Mouse (Mus musculus) neural tube, embryonic 14.5 days (tissue): ENCODE results near the gene Gabrb2. TPM values are rescaled to one million over a fixed set of nuclear protein-coding genes. Genes with fewer than 3 reads are reported as not detected.
A peak's percentile ranks its signal among the peaks of the same experiment; 100 is the strongest.

ENCODE experiments used
- ATAC-seq: fragments of 200-750 bp; cut with Nextera tagmentation; 2 replicates; pipeline ENCODE4 v1.8.0; 2017; ENCODE audit warnings: low read depth, mild to moderate bottlenecking, moderate TSS enrichment, moderate library complexity
- H3K27ac ChIP-seq: fragments of 300-500 bp; sonication (generic); 2 replicates; pipeline ENCODE4 v1.5.1; 2014; ENCODE audit warnings: low read depth, mild to moderate bottlenecking, control low read depth, low read length, moderate library complexity, mixed read lengths
- H3K27me3 ChIP-seq: fragments of 300-500 bp; sonication (generic); 2 replicates; pipeline ENCODE4 v1.6.1; 2014; ENCODE audit warnings: low read length; ENCODE audit not compliant: control insufficient read depth, insufficient read depth
- H3K36me3 ChIP-seq: fragments of 300-500 bp; sonication (generic); 2 replicates; pipeline ENCODE4 v1.6.1; 2014; ENCODE audit warnings: low read length, mixed read lengths; ENCODE audit not compliant: control insufficient read depth, insufficient read depth
- H3K4me1 ChIP-seq: fragments of 300-500 bp; sonication (generic); 2 replicates; pipeline ENCODE4 v1.6.1; 2014; ENCODE audit warnings: low read length; ENCODE audit not compliant: control insufficient read depth, insufficient read depth
- H3K4me2 ChIP-seq: fragments of 300-500 bp; sonication (generic); 2 replicates; pipeline ENCODE4 v1.6.1; 2014; ENCODE audit warnings: mild to moderate bottlenecking, low read depth, low read length, control low read depth
- H3K4me3 ChIP-seq: fragments of 300-500 bp; sonication (generic); 2 replicates; pipeline ENCODE4 v1.5.1; 2014; ENCODE audit warnings: low read depth, low read length, control low read depth, mixed read lengths
- H3K9ac ChIP-seq: fragments of 300-500 bp; sonication (generic); replicated peaks from 2 replicates; pipeline ENCODE4 v1.6.1; 2014; ENCODE audit warnings: low read depth, mild to moderate bottlenecking, control low read depth, low read length, mixed read lengths
- H3K9me3 ChIP-seq: fragments of 300-500 bp; sonication (generic); 2 replicates; pipeline ENCODE4 v1.6.1; 2016; ENCODE audit warnings: low read length; ENCODE audit not compliant: control insufficient read depth
- WGBS: fragments of 180-500 bp; shearing (Covaris S2); extraction: QIAGEN DNeasy Blood & Tissue Kit; methylation state at CpG from one replicate; pipeline ENCODE4 v1.1.7; 2014; 5-methylcytosine and 5-hydroxymethylcytosine counted together
- polyA plus RNA-seq: library from polyadenylated mRNA; unstranded; fragments of >200 nt; fragmentation: Nextera tagmentation; extraction: Ambion mirVana; gene quantifications from 2 replicates; pipeline ENCODE4 v1.2.1, GENCODE M21; 2014

Gabrb2 gene
- 14.6 and 19.2 TPM in 2 replicates for polyA plus RNA-seq

DNA sequence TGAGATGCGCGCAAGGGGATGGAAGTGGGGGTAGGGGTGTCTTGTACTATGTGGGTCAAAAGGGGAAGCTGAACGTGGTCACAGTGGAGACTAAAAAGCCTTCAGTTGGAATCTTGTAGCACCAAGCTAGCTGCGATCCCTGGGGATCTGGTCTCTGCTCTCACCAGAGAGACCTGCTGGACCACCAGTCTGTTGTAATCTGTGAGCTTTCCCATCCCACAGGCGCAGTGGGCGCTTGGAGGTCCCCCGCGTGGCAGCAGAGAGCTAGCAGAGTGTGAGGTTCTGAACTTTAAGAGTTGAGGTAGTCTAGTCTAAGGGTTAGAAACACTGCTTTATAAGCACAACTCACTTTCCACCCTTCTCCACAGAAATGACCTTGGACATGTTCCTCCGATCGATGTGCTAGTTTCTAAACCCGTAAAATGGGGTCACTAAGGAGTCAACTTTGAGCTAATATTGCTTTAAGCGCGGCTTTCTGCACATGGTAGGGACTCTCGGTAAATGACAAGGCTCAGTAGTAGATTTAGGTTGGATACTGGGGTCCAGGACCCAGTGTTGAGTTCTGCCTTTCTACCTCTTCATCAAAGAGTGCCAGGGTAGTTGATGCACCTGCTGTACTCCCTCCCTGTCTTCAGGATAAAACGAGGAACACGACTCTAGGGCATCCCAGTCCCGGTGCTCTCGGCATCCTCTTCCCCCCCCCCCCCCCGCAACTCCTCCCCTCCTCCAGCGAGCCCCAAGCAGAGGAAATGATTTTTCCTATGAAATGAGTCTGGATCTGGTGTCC is at the start of gene Gabrb2:
Gabrb2 (plus strand) TSS at position 762 of the 787 bp plus-strand sequence.
- ATAC-seq: peak; percentile 41
- Histone ChIP-seq H3K4me3 (peak within 1 kb of the TSS; percentile 53), H3K27ac (peak within 1 kb of the TSS; percentile 82), H3K9ac (peak within 1 kb of the TSS; percentile 63), H3K4me1 (no peaks in the 10 kb centered on the region; the same call in 1 of the 2 replicates), H3K9me3 (no peaks in the 10 kb centered on the region), H3K27me3 (no peaks in the 10 kb centered on the region), H3K4me2 (peak within 1 kb of the TSS; percentile 76), H3K36me3 (no peaks in the 10 kb centered on the region)
- WGBS: 24% methylated on average over 18 of the region's 20 CpGs

- H3K9me3 ChIP-seq: no peaks in the 10 kb centered on the region
- H3K27ac ChIP-seq: no peak overlapping the region
- 83% methylated on average over 2 of the region's 2 CpGs for WGBS
- H3K36me3 ChIP-seq: no peaks in the 10 kb centered on the region
- no peak overlapping the region for H3K4me2 ChIP-seq
- H3K9ac ChIP-seq: no peak overlapping the region
- H3K27me3 ChIP-seq: no peaks in the 10 kb centered on the region
- H3K4me3 ChIP-seq: no peak overlapping the region
- no peak for ATAC-seq
- no peaks in the 10 kb centered on the region for H3K4me1 ChIP-seq
Observed at GRCm38 (mm10) chr11:42378983-42379382, 40.6 kb upstream of the Gabrb2 start.

DNA sequence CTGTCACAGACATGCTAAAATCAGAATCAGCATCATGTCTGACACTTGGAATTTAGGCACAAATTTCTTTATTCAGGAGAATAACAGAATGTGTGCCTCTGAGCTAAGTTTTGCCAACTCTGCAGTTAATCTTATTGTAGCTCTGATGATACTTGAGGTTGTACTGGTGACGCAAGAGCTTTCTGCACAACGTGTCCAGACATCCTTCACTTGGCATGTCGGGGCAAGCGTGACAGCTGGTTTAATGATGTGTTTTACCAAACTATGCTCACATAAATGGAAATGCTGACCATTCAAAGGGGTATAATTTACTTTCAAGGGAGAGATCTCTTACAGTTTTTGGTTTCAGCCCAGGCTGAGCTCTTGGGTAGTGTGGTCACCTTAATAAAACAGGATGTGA is 33.1 kb upstream of the Gabrb2 start:
- Histone ChIP-seq H3K36me3 (no peaks in the 10 kb centered on the region), H3K9me3 (no peaks in the 10 kb centered on the region), H3K4me1 (no peaks in the 10 kb centered on the region), H3K9ac (no peak overlapping the region), H3K27me3 (no peaks in the 10 kb centered on the region), H3K4me3 (no peak overlapping the region), H3K27ac (no peak overlapping the region), H3K4me2 (no peak overlapping the region)
- no peak for ATAC-seq
- 87% methylated on average over 4 of the region's 4 CpGs for WGBS

DNA sequence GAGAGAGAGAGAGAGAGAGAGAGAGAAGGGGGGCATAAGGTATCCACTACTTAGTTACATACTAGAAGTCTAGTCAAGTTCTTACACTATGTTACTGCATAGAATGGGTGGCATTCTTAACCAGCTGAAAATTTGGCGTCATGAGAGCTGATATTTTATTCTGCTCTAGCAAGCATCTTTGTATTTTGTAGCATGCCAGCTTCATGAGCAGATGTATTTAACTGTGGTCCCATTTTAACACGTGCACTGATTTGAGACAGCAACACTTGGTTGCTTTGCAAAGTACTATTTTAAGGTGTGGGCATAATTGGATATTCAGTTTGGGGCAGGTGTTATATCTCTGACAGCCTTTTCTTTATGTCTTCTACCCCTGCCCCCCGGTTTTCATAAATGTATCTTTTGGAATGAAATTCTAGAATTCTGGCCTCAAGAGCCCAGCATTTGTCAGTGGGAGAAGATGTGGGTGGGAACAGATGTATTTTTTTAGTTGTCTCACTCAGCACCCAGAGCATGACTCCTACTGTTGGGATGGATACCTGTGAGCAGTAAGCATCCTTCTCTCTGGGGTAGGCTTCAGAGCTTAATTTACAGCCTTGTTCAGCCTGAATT is 28.8 kb upstream of the Gabrb2 start:
- ATAC-seq: no peak
- Histone ChIP-seq H3K9ac (no peak overlapping the region), H3K27ac (no peak overlapping the region), H3K4me3 (no peak overlapping the region), H3K36me3 (no peaks in the 10 kb centered on the region), H3K4me1 (no peaks in the 10 kb centered on the region), H3K9me3 (no peaks in the 10 kb centered on the region), H3K4me2 (no peak overlapping the region), H3K27me3 (no peaks in the 10 kb centered on the region)
- WGBS: 70% methylated on average over 3 of the region's 3 CpGs

GRCm38 (mm10) chr11:42393451-42393850 is 26.1 kb upstream of the Gabrb2 start:
- Histone ChIP-seq H3K4me3 (no peak overlapping the region), H3K9ac (no peak overlapping the region), H3K36me3 (no peaks in the 10 kb centered on the region), H3K4me1 (no peaks in the 10 kb centered on the region), H3K4me2 (no peak overlapping the region), H3K27me3 (no peaks in the 10 kb centered on the region), H3K27ac (no peak overlapping the region), H3K9me3 (no peaks in the 10 kb centered on the region)
- WGBS: 91% methylated on average over 4 of the region's 4 CpGs
- no peak for ATAC-seq

DNA sequence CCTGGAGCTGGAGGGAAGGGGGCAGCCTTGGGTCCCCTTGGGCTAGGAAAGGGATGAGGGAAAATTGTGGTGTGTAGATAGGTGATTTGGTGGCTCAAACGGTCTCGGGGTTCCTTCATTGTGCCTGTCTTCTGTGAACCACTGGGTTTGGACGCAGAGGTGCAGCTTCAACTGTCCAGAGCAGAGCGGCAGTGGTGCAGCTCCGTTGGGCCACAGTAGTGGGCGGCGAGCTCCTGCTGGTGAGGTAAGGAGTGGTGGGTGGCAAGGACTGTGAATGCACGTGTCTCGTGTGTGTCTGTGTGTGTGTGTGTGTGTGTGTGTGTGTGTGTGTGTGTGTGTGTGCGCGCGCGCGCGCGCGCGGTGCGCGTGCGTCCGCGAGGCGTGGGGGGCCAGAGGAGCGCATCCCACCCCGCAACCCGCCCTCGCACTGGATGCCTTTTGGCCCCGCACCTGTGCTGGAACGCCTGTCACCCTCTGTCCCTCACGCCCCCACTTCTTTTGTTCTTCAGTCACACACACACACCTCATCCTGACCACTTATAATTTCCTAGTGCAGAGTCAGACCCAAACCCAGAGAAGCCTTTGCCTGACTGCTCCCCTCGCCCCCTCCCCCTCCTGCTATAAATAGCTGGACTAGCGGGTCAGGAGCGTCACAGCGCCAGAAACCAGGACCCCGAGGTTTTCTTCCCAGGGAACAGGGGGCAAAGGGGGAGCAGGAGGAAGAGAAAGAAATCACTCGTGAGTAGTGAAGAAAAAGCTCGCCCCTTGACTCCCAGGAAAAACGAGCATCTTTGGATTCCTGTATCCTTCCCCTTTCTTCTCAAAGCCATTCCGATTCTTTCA is 455 bp downstream of the Gabrb2 start:
- Histone ChIP-seq H3K27me3 (no peaks in the 10 kb centered on the region), H3K36me3 (no peaks in the 10 kb centered on the region), H3K4me3 (peak overlapping the region; percentile 53), H3K4me2 (peak overlapping the region; percentile 76), H3K9me3 (no peaks in the 10 kb centered on the region), H3K9ac (peak overlapping the region; percentile 63), H3K4me1 (no peaks in the 10 kb centered on the region; the same call in 1 of the 2 replicates), H3K27ac (peak overlapping the region; percentile 82)
- ATAC-seq: peak; percentile 84
- WGBS: under 1% methylated on average over 27 of the region's 40 CpGs

DNA sequence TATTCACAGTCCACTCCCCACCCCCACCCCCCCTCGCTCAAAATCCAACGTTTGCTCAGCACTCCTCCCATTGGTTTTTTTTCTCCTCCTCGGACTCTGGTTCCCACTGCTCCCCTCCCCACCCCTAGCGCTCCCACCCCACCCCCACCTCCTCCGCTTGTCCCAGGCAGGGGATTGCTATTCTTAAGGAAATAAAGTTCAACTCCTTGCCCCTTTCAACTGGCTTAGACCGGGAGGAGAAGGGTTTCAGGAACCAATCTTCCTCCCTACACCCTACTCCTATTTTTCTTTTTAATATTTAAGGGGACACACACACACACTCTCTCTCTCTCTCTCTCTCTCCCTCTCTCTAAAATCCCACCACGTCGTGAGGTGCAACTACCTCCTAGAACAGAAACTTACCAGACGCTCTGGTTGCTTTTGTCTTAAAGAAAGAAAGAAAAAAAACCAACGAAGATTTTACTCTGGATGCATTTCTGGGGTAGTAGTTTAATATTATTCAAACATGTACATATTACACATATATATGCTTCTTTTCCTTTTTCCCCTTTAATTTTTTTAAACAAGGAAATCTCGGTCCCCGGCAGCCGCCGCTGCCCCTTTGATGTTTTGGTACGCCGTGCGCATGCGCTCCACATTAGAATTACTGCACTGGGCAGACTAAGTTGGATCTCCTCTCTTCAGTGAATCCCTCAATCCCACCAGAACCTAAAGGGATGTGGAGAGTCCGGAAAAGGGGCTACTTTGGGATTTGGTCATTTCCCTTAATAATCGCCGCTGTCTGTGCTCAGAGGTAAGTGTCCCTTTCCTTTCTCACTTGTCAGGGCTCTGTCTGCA is 1.3 kb downstream of the Gabrb2 start:
- 1% methylated on average over 21 of the region's 21 CpGs for WGBS
- peak overlapping the region; percentile 76 for H3K4me2 ChIP-seq
- peak overlapping the region; percentile 53 for H3K4me3 ChIP-seq
- no peaks in the 10 kb centered on the region for H3K36me3 ChIP-seq
- ATAC-seq: peak; percentile 48
- peak overlapping the region; percentile 82 for H3K27ac ChIP-seq
- H3K9ac ChIP-seq: peak overlapping the region; percentile 63
- no peaks in the 10 kb centered on the region; the same call in 1 of the 2 replicates for H3K4me1 ChIP-seq
- no peaks in the 10 kb centered on the region for H3K9me3 ChIP-seq
- H3K27me3 ChIP-seq: no peaks in the 10 kb centered on the region

DNA sequence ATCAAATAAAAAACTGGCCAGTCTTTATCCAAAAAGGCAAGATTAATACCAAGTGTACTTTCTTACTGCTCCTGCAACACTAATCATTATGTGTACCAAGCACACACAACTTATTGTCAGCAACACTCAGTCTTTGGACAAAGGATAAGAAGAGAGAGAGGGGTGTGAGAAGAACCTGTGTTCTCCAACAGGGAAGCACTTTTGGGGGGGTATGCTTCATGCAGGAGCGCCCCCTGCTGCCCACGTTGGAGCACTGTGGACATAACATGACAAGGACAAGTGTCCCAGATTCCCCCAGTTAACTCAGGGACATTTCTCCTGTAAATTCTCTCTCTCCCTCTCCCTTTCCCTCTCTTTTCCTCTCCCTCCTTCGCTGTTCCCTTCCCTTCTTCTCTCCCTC is 3.7 kb downstream of the Gabrb2 start:
- WGBS: 0% methylated on average over 3 of the region's 3 CpGs
- Histone ChIP-seq H3K27me3 (no peaks in the 10 kb centered on the region), H3K36me3 (no peaks in the 10 kb centered on the region), H3K4me2 (no peak overlapping the region), H3K27ac (no peak overlapping the region), H3K9ac (no peak overlapping the region), H3K4me3 (no peak overlapping the region), H3K4me1 (no peaks in the 10 kb centered on the region; the same call in 1 of the 2 replicates), H3K9me3 (no peaks in the 10 kb centered on the region)
- ATAC-seq: no peak
